Mouse (Mus musculus) yolk sac, embryonic 10.5 days (tissue): ENCODE results near the gene Ano5.

Experiments used
- DNase-seq: peaks from one replicate; pipeline ENCODE4 v3.0.0-alpha.2; 2017; ENCODE audit warnings: low spot score

Ano5 gene

DNA sequence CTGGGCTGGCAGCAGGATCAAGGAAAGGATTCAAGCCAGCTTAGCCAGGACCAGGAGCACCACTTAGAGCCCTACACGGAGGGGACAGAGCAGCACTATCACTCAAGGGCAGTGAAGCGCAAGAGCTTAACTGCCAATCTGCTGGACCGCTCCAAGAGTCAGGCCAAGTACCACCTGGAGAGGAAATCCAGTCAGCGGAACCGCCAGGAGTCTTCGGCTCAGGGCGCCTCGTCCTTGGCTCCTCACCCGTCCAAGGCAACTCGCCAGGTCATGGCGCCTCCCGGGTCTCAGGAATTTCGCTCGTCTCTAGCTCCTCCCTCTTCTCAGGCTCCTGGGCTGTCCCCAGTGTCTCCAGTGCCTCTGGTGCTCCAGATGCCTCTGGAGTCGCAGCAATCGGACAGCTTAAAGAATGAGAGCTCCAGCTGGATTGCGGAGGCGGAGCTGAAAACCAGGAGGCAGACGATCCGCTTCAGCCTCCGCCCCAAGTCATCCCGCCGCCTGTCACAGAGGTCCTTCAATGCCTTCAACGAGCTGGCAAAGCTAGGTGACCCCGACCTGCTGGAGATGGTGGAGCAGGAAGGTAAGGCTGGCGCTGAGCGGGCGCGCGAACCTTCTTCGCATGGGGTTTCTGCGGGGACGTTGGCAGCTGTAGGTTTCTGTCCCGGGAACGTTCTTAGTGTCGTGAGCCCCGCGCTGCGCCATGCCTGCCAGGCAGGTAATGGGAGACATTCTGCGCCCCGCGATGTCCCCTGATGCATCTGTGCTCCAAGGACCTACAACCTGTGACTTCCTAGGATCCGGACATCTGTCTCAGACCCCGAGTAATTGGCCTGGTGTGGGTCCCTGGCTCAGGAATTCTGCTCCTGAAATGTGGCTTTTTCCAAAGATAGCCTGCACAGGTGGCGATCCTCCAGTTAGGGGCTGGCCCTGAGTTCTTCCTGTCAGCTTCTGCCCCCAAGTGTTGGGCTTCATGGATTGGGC is at the start of gene Ano5:
Gene Ano5 (plus strand): TSS at position 359 of the 981 bp plus-strand sequence.
- peak; percentile 9 for DNase-seq

GRCm38 (mm10) chr7:51499396-51499795 is 11.4 kb upstream of the Ano5 start:
- no peak for DNase-seq

DNA sequence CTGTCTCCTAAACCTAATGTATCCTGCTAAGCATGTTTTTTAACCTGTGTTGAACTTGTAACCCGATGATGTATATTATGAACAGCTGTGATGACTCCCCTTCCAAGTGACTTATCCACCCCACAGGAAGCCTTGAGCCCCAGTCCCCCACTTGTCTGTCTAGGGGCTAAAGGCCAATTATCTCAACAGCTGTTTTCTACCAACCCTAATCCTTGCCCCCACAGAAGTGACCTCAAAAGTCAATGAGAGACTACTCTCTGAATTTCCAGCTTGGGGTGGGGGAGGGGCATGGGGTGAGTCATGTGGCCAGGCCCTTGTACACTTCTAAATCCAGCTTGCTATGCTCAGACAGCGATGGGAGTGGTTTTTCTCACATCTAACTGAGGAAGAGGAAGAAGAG is 6.9 kb upstream of the Ano5 start:
- DNase-seq, result no peak

GRCm38 (mm10) chr7:51510147-51510546 is 682 bp upstream of the Ano5 start:
- no peak for DNase-seq

DNA sequence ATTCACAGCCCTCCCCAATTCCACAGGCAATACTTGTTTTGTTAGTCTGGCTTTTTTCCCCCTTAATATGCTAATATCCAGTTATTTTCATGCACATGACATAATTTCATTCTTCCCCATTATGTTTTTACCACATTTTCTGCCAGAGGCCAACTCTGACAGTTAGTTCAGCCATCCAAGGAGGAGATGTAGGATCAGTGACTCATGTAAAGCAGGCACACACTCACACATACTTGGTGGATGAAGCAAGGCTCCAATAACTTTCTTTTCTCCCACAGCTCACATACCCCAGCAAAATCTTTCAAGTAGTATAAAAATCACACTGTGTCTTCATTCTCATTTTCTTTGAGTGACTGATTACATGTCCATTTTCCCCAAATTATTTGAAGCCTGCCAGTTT is 28.5 kb downstream of the Ano5 start:
- no peak for DNase-seq

DNA sequence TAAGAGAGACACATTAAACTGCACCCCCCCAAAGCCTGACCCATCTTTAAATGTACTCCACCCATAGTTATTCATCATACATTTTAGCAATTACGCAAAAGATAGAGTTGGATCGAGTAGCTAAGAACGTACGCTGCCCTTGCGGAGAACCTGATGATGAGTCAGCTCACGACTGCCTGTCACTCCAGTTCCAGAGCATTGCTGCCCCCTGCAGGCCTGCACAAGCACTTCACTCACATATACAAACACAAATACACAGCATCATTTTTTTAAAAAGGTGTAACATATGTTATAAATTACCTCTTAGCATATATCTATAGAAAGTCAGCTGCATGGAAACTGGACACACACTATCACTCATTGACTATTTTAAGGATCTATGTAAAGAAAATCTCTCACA is 29.9 kb downstream of the Ano5 start:
- DNase-seq, result no peak

GRCm38 (mm10) chr7:51600021-51600420 is 89.2 kb downstream of the Ano5 start:
- DNase-seq, result no peak

DNA sequence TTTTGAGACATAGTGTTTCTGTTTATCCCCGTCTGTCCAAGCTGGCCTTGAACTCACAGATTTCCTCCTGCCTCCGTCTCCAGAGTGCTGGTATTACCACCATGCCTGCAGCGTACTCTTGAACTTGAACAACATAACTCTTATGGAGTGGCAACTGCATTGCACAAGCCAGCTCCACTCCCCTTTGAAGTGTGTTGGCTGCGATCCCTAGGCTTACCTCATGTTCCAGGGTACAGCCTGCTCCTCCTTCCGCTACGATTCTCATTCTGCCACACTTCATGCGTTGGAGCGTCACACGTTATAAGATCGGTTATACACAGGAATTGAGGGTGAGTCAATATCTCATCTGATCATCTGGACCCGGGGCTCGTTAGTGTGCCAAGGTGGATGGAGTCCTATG is 92.9 kb downstream of the Ano5 start:
- no peak for DNase-seq

DNA sequence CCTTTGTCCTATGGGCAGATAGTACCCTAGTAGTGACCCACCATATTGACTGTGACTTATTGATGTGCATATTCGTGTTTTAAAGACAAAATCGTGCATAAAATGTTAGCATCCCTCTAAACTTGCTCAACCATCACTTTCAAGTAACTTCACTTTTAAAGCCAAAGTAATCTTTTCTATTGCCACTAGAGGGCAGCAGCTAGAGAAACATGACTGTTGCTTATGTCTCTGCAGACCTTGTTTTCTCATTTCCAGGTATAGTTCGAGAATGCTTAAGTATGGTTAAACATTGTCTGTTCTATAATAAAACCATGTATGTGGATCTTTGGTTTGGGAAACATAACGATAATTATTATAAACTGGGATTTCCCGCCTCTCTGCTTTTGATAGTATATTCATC is 103.6 kb downstream of the Ano5 start:
- no peak for DNase-seq

DNA sequence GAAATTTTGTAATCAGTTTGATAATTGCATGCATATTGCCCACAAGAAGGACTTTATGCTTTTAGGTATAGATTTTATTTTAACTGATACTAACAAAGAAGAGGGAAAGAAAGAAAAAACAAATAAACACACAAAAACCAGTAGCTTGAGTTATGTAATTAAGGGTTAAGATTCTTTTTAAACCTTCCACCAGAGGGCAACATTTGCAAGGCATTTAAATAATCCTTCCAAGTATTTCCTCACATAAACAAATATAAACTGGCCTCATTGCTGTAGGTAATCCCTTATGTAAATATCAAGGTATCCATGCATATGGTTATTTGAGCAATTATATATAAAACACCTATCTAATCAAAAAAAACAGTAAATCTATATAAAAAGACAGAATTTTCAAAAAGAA is 107.1 kb downstream of the Ano5 start:
- no peak for DNase-seq

DNA sequence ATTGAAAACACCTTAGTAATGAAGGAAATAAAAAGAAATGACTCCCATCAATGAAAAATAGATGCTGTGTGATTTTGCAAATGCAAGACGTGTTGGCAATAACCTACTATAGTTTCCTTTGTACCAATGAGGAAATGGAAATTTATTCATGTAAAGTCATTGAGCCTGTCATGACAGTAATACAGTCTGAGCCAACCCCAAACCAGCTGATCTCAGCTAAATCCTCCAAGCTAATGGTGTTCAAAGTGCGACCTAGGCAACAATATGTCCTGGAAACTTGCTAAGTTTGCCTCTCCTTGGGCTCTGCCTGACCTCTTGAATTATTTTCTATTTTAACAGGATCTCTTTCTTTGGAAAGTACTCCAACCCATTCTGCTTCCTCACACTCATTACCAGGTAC is 107.6 kb downstream of the Ano5 start:
- DNase-seq, result no peak

DNA sequence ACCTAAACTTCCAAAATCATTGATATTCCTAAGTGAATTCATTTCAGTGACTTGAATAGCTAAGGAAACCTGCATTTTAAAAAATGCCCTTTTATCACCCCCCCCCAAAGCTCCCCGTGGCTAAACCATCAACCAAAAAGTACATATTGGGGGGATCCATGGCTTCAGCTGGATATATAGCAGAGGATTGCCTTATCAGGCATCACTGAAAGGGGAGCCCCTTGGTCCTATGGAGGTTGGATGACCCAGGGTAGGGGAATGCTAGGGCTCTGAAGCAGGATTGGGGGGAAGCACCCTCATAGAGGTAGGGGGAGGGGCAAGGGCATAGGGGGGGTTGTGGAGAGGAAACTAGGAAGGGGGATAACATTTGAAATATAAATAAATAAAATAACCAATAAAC is 109.1 kb downstream of the Ano5 start:
- DNase-seq, result no peak

- peak; percentile 39 for DNase-seq
Measured at GRCm38 (mm10) chr7:51621694-51622145, 110.9 kb downstream of the Ano5 start, which contains the start of gene Slc17a6. Gene Slc17a6, plus strand, starts transcription at chr7:51622006.

DNA sequence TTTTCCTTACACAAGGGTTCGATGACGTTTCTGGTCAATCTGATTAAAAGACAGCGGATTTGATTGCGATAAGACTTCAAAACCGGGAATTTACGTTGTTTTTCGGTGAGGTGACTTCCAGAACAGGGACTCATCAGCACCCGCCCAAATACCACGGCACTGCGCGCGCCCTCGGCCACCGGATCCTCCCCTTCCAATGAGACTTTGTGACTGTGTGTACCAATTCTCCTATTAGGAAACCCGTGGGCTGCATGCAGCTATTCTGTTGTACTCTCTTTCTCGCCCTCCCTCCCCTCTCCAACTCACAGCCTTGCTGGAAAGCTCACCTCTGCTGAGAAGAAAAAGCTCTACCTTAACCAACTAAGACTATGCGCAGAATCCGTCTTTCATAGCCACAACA is 111.4 kb downstream of the Ano5 start:
- no peak for DNase-seq

- DNase-seq, result no peak
Measured at GRCm38 (mm10) chr7:51622666-51623065, 111.8 kb downstream of the Ano5 start.

GRCm38 (mm10) chr7:51624336-51624897 is 113.6 kb downstream of the Ano5 start:
- DNase-seq, result no peak

GRCm38 (mm10) chr7:51625161-51625560 is 114.3 kb downstream of the Ano5 start:
- no peak for DNase-seq

GRCm38 (mm10) chr7:51625591-51626255 is 114.9 kb downstream of the Ano5 start:
- DNase-seq, result no peak

GRCm38 (mm10) chr7:51626451-51627000 is 115.7 kb downstream of the Ano5 start:
- no peak for DNase-seq

- DNase-seq, result no peak
Measured at GRCm38 (mm10) chr7:51627001-51627631, 116.3 kb downstream of the Ano5 start.

- no peak for DNase-seq
Measured at GRCm38 (mm10) chr7:51627666-51628065, 116.8 kb downstream of the Ano5 start.

- no peak for DNase-seq
Measured at GRCm38 (mm10) chr7:51628349-51628748, 117.5 kb downstream of the Ano5 start.
